Mouse (Mus musculus) embryonic facial prominence, embryonic 13.5 days (tissue): ENCODE measurements around the gene Adap2. TPM values are rescaled to one million over a fixed set of nuclear protein-coding genes. Genes with fewer than 3 reads are reported as not detected.

ENCODE experiments used
- ATAC-seq: fragments of 200-750 bp; cut with Nextera tagmentation; 2 replicates; pipeline ENCODE4 v1.8.0; 2017; ENCODE audit warnings: low read depth; ENCODE audit not compliant: insufficient number of reproducible peaks, insufficient read depth, low FRiP score, low TSS enrichment
- H3K27ac ChIP-seq: fragments of 300-500 bp; sonication (generic); 2 replicates; pipeline ENCODE4 v1.5.1; 2015; ENCODE audit warnings: moderate library complexity, mild to moderate bottlenecking, inconsistent platforms
- H3K27me3 ChIP-seq: fragments of 300-500 bp; sonication (generic); 2 replicates; pipeline ENCODE4 v1.6.1; 2015; ENCODE audit warnings: mild to moderate bottlenecking, inconsistent platforms
- H3K36me3 ChIP-seq: fragments of 300-500 bp; sonication (generic); 2 replicates; pipeline ENCODE4 v1.6.1; 2015; ENCODE audit warnings: mild to moderate bottlenecking, inconsistent platforms
- H3K4me1 ChIP-seq: fragments of 300-500 bp; sonication (generic); 2 replicates; pipeline ENCODE4 v1.6.1; 2015; ENCODE audit warnings: inconsistent platforms
- H3K4me2 ChIP-seq: fragments of 300-500 bp; sonication (generic); 2 replicates; pipeline ENCODE4 v1.6.1; 2015; ENCODE audit warnings: moderate library complexity, mild to moderate bottlenecking, inconsistent platforms
- H3K4me3 ChIP-seq: fragments of 300-500 bp; sonication (generic); 2 replicates; pipeline ENCODE4 v1.5.1; 2015; ENCODE audit warnings: mild to moderate bottlenecking, inconsistent platforms
- H3K9ac ChIP-seq: fragments of 300-500 bp; sonication (generic); 2 replicates; pipeline ENCODE4 v1.6.1; 2015; ENCODE audit warnings: mild to moderate bottlenecking, inconsistent platforms
- H3K9me3 ChIP-seq: fragments of 300-500 bp; sonication (generic); 2 replicates; pipeline ENCODE4 v1.6.1; 2016; ENCODE audit warnings: inconsistent platforms
- WGBS: fragments of 180-500 bp; shearing (Covaris S2); methylation state at CpG from one replicate; pipeline ENCODE4 v1.1.7; 2015; ENCODE audit warnings: mixed read lengths; 5-methylcytosine and 5-hydroxymethylcytosine counted together
- polyA plus RNA-seq: library from polyadenylated mRNA; unstranded; fragments of >200 nt; fragmentation: Nextera tagmentation; extraction: Ambion mirVana; gene quantifications from 2 replicates; pipeline ENCODE4 v1.2.1, GENCODE M21; 2015

The Adap2 gene
- 0.74 and 1.4 TPM in 2 replicates for polyA plus RNA-seq

DNA sequence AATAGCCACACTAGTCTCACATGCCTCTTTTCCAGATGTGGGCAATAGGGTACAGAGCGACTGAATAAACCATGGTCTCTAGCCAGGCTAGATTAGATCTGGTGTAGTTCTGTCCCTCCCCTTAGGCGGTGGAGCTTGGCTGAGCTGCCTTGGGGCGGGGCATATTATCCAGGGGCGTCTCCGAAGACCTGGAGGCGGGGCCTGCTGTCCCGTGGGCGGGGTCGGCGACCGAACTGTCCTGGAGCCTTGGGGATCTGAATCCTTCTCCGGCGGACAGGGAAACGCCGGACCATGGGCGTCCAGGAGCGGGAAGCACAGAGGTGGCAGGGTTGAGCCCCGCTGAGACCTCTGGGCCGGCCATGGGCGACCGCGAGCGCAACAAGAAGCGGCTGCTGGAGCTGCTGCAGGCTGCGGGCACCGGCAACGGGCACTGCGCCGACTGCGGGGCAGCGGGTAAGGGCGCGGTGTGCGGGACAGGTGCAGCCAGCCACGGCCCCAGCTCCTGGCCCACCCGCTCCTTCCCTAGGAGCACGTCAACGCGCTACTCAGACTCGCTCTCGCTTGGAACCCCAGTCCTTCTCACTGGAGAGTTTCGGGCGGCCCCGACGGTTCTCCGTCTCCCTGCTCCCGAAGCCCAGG is at the start of gene Adap2:
Adap2 (plus strand) TSS at position 249 of the 639 bp plus-strand sequence.
- Histone ChIP-seq H3K9ac (peak within 1 kb of the TSS; percentile 64), H3K27ac (no peak within 1 kb of the TSS), H3K4me2 (peak within 1 kb of the TSS; percentile 76), H3K27me3 (peaks cover 63% of the 10 kb centered on the region), H3K36me3 (no peaks in the 10 kb centered on the region), H3K9me3 (no peaks in the 10 kb centered on the region), H3K4me3 (peak within 1 kb of the TSS; percentile 53), H3K4me1 (peaks cover 9% of the 10 kb centered on the region; the same call in 1 of the 2 replicates)
- WGBS, result 2% methylated on average over 45 of the region's 47 CpGs
- peak; percentile 26; the same call in 1 of the 2 replicates for ATAC-seq

DNA sequence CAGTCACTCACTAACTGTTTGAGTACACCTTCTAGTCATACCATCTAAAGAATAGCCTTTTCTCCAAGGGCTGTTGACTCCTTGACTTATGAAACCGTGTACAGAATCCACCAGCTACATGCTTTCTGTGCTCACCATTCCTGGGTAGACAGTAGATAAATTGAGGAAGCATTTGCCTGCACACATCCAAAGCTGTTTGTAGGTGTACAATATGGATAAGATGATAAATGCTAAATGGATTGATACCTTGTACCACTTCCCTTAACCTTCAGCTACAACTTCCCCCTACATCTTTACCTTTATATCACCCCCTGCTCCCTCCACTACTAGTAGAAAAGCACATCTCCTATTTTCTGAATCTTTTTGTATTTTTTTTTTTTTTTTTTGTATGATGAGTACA is 49.5 kb upstream of the Adap2 start:
- H3K36me3 ChIP-seq, result peaks cover 54% of the 10 kb centered on the region
- no peak overlapping the region for H3K27ac ChIP-seq
- 87% methylated on average over 1 of the region's 1 CpGs for WGBS
- H3K9ac ChIP-seq, result no peak overlapping the region
- H3K4me1 ChIP-seq, result no peaks in the 10 kb centered on the region
- ATAC-seq, result no peak
- H3K4me2 ChIP-seq, result no peak overlapping the region
- no peaks in the 10 kb centered on the region for H3K27me3 ChIP-seq
- no peak overlapping the region for H3K4me3 ChIP-seq
- no peaks in the 10 kb centered on the region for H3K9me3 ChIP-seq

DNA sequence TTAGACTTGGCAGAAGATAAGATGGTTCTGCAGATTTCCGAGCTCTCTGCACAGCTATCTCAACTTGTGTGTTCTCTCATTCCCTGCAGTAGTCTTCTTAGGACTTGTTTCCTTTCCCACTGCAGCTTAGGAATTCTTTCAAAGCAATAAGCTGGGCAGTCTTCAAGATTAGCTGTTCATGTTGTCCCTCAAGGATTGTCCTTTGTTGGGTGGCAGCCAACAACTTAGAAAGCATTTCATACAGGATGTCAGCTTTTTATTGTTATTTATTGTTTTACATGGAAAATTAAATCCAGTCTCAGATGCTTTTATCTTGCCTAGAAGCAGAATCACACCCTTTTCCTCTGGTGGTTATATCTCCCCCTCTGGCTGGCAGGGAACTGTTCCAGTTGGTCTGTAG is 37.5 kb upstream of the Adap2 start:
- Histone ChIP-seq H3K27ac (no peak overlapping the region), H3K27me3 (no peaks in the 10 kb centered on the region), H3K9ac (no peak overlapping the region), H3K4me3 (no peak overlapping the region), H3K9me3 (no peaks in the 10 kb centered on the region), H3K36me3 (peaks cover 70% of the 10 kb centered on the region), H3K4me1 (no peaks in the 10 kb centered on the region), H3K4me2 (no peak overlapping the region)
- no peak for ATAC-seq
- 71% methylated on average over 1 of the region's 1 CpGs for WGBS

DNA sequence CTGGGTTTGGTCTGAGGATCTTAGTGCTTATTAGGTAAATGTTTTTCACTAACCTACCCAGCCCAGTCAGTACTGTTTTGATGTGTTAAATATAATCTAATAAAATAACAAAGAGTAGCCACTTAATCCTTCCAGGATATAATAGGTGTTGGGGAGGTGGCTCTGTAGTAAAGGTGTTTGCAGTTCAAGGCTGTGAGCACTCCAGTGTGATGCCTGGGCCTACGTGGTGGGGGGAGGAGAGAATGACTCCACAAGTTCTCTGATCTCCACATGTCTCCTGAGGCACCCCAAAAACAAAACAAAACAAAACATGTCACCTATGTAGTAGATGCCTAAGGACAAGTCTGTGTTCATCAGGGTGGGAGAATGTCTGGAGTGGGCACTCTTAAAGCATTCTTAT is 21.9 kb upstream of the Adap2 start:
- ATAC-seq, result no peak
- Histone ChIP-seq H3K4me2 (no peak overlapping the region), H3K4me1 (no peaks in the 10 kb centered on the region), H3K27ac (no peak overlapping the region), H3K27me3 (no peaks in the 10 kb centered on the region), H3K9me3 (no peaks in the 10 kb centered on the region), H3K9ac (no peak overlapping the region), H3K4me3 (no peak overlapping the region), H3K36me3 (peaks cover 69% of the 10 kb centered on the region)
- WGBS, result 76% methylated on average over 1 of the region's 1 CpGs

DNA sequence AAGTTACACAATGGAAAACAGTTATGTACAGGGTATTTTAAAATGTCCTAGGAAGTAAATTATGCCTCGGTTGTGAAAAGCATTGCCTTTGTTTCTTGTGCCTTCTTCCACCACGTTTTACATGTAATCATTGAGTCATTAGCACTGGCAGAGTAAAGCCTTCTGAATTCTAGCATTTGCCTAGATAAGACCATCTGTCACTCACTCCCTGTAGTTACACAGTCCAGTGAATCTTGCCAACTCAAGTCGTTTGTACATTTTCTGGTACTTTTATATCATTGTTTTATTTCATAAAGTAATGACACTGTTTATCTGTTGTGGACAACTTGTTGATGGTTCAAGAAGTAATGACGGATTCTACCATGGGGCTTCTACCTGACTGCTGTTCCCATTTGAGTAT is 19.2 kb upstream of the Adap2 start:
- Histone ChIP-seq H3K36me3 (peaks cover 69% of the 10 kb centered on the region), H3K9me3 (no peaks in the 10 kb centered on the region), H3K27ac (no peak overlapping the region), H3K4me3 (no peak overlapping the region), H3K4me1 (no peaks in the 10 kb centered on the region), H3K4me2 (no peak overlapping the region), H3K9ac (no peak overlapping the region), H3K27me3 (no peaks in the 10 kb centered on the region)
- 79% methylated on average over 4 of the region's 4 CpGs for WGBS
- no peak for ATAC-seq

DNA sequence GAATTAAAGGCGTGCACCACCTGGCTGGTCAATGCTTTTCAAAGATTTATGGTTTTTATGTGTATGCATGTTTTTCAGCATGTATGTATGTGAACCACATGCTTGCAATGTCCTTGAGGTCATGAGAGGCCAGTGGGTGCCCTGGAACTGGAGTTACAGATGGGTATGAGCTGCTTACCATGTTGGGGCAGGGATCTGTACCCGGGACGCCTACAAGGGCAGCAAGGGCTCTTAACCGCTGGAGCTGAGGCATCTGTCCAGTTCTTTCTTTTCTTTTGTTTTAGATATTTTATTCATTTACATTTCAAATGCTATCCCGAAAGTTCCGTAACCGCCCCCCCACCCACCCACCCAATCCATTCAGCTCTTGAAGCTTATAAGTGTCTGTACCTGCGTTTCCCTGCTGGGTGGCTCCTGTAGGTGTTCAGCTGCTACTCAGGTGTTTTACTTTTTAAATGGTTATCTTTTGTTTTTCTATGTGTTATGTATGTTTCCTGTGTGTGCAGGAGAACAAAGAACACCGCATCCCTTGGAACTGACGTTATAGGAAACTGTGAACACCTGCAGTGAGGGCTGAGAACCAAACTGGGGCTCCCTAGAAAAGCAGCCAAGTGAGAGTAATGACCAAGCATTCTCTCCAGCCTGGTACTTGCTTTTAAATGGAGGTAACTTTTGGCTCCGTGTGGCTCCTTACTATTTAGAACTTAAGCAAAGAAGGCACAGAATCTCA is 17.8 kb upstream of the Adap2 start:
- H3K36me3 ChIP-seq, result peaks cover 64% of the 10 kb centered on the region
- no peaks in the 10 kb centered on the region for H3K4me1 ChIP-seq
- H3K9me3 ChIP-seq, result no peaks in the 10 kb centered on the region
- H3K27me3 ChIP-seq, result no peaks in the 10 kb centered on the region
- WGBS, result 89% methylated on average over 11 of the region's 11 CpGs
- no peak overlapping the region for H3K4me2 ChIP-seq
- H3K4me3 ChIP-seq, result no peak overlapping the region
- no peak overlapping the region for H3K27ac ChIP-seq
- no peak overlapping the region for H3K9ac ChIP-seq
- no peak for ATAC-seq

DNA sequence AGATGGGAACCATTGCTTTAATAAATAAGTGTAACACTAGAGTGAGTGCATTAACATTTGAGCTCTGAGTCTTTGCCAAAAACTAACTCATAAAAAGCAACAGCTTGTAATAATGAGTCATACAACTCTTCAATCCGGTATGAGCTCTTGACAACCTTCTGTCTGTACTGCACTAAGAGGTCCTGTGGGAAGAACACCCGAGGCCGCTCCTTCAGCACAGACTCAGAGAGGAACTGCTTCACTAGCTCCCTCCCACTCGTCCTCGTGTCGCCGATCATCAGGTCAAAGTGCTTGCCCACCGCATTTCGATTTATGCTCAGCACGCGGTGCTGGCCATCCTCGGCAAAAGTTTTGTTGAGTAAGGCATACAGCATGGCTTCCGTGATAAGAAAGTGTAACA is 17.1 kb upstream of the Adap2 start:
- Histone ChIP-seq H3K4me2 (no peak overlapping the region), H3K36me3 (peaks cover 60% of the 10 kb centered on the region)
- ATAC-seq, result no peak

DNA sequence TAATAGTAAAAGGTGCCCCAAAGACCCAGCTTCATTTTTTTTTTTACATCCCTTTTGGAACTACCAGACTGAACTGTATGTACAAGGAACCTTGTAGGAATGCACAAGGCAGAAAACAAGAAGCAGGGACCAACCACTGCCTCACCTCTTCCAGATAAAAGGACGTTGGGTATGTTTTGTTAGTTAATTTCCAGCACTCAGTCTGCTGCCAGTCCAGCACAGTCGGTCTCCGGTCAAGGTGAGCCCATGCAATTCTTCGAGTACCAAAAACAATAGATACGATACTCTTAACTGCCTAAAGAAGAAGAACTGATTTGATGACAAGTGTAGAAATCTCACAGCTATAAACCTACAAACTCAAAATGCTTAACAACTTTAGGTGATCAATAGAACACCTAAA is 16.1 kb upstream of the Adap2 start:
- no peak for ATAC-seq
- Histone ChIP-seq H3K4me3 (no peak overlapping the region), H3K27ac (no peak overlapping the region), H3K4me2 (no peak overlapping the region), H3K9ac (no peak overlapping the region), H3K27me3 (no peaks in the 10 kb centered on the region), H3K9me3 (no peaks in the 10 kb centered on the region), H3K4me1 (peaks cover 4% of the 10 kb centered on the region), H3K36me3 (peaks cover 50% of the 10 kb centered on the region)
- 91% methylated on average over 5 of the region's 5 CpGs for WGBS

More for the DNA sequence above, 17.1 kb upstream of the Adap2 start:
- WGBS, result 92% methylated on average over 13 of the region's 13 CpGs
- no peaks in the 10 kb centered on the region for H3K27me3 ChIP-seq
- H3K9ac ChIP-seq, result no peak overlapping the region
- H3K9me3 ChIP-seq, result no peaks in the 10 kb centered on the region
- H3K4me1 ChIP-seq, result no peaks in the 10 kb centered on the region
- H3K4me3 ChIP-seq, result no peak overlapping the region
- no peak overlapping the region for H3K27ac ChIP-seq

DNA sequence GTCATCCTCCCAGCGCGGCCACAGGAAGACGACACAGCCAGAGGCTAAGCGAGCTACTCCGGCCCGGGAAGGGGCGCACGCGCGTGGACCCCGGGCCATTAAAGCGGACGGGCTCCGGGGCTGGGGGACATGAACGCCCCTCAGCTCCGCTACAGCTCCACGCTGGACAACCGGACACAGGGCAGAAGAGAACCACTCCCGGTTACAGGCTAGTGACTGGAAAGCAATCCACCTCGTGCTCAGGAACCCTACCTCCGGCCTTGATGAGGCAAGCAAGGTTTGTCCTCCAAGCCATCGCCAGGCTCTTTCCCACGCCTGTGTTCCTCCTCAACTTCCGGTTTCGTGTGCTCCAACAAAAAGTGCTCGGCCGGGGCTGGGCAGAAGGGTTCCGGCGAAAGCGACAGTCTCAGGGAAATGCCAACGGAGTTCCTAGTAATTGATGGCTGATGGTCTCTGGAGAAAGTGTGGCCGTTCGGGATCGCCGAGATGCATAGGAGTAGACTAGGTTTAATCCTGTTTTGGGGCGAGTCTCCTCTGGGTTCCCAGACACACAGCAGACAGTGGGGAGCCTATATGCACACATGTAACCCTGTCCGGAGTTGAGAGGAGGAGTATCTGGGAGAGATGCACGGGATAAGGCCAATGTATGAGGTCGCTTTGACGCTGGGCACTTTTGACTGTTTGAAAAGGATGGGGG is 11.9 kb upstream of the Adap2 start, which contains the start of gene Tefm:
Tefm (minus strand) TSS at position 351 of the 697 bp plus-strand sequence.
- Histone ChIP-seq H3K9ac (peak within 1 kb of the TSS; percentile 90), H3K4me1 (peaks cover 7% of the 10 kb centered on the region), H3K4me2 (peak within 1 kb of the TSS; percentile 71), H3K27me3 (no peaks in the 10 kb centered on the region), H3K36me3 (peaks cover 22% of the 10 kb centered on the region), H3K9me3 (no peaks in the 10 kb centered on the region), H3K27ac (peak within 1 kb of the TSS; percentile 88), H3K4me3 (peak within 1 kb of the TSS; percentile 82)
- peak; percentile 67; the same call in 1 of the 2 replicates for ATAC-seq
- WGBS, result under 1% methylated on average over 40 of the region's 40 CpGs

DNA sequence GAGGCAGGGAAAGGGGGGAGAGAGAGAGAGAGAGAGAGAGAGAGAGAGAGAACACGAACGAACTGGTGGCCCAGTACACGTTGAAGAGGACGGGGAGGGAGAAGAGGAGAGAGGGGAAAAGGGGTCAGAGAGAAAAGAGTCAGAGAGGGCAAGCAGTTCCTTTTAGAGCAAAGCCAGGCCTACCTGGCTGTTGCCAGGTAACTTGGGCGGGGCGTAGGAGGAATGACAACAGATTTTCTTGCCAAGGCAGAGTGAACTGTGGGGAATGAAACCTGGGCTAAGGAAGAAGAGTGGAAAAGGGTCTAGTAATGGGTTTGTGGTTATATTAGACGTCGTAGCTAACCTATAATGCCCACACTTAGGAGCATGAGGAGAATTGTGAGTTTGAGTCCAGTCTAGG is 11.0 kb upstream of the Adap2 start:
- peak overlapping the region; percentile 36; the same call in 1 of the 2 replicates for H3K9ac ChIP-seq
- WGBS, result 41% methylated on average over 8 of the region's 8 CpGs
- peak overlapping the region; percentile 82 for H3K4me3 ChIP-seq
- H3K9me3 ChIP-seq, result no peaks in the 10 kb centered on the region
- H3K27ac ChIP-seq, result no peak overlapping the region
- no peaks in the 10 kb centered on the region for H3K27me3 ChIP-seq
- peak overlapping the region; percentile 71 for H3K4me2 ChIP-seq
- H3K36me3 ChIP-seq, result peaks cover 15% of the 10 kb centered on the region
- no peak for ATAC-seq
- peaks cover 7% of the 10 kb centered on the region for H3K4me1 ChIP-seq

DNA sequence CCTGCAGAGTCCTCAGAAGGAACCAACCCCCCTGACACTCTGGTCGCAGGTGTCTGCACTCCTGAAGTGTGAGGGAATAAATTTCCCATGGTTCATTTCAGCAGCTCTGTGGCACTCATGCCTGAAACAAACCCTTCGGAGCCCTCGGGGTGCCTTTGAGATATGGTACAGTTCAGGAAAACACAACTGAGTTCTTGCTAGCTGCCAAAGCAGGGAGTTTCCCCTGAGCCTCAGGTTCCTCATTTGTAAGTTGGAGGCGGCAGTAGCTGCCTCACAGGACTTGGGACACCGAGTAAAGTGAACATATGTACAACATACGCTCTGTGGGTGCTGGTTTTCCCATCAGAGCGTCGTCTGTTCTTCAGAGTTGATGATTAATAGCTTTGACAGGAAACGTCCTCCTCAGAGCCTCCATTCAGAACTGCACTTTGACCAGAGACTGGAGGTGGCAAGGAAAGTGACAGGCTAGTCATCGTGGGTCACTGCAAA is 8.1 kb upstream of the Adap2 start:
- Histone ChIP-seq H3K27me3 (no peaks in the 10 kb centered on the region), H3K36me3 (no peaks in the 10 kb centered on the region), H3K4me1 (peaks cover 7% of the 10 kb centered on the region), H3K27ac (no peak overlapping the region), H3K4me2 (no peak overlapping the region), H3K9me3 (no peaks in the 10 kb centered on the region), H3K9ac (no peak overlapping the region), H3K4me3 (no peak overlapping the region)
- 59% methylated on average over 10 of the region's 10 CpGs for WGBS
- no peak for ATAC-seq
